Comparison of ENCODE assay signal across 31 mouse cellular contexts in genomic region chr11:105513275-105513674, GRCm38 (mm10). TPM values are rescaled to one million over a fixed set of nuclear protein-coding genes. Genes with fewer than 3 reads are reported as not detected.
DNase-seq lines count a peak whose midpoint lies in the region; ATAC-seq and TF ChIP-seq lines count a peak whose summit lies in the region.
"Had no signal": no experiment of that assay in that cellular context is flagged by ENCODE, and none has a peak within 500 bp of the region (broad histone marks: within the 10 kb centered on the region; RNA-seq: fewer than 3 reads in every experiment).

No protein-coding gene starts in this region.

- intact Hi-C loops in left cerebral cortex, postnatal 14 days (cut with DNase I): no loop called here

- no peak overlapping the region for H3K4me3 ChIP-seq in intestine, embryonic 15.5 days (replicated peaks)
- H3K4me3 ChIP-seq in intestine, postnatal 0 days (ENCODE audit: low read depth, low read length): no peak overlapping the region
- H3K4me3 ChIP-seq in lung, postnatal 0 days (ENCODE audit: low read depth, low read length): no peak overlapping the region
- H3K4me3 ChIP-seq: embryonic facial prominence, embryonic 13.5 days; forebrain, embryonic 10.5 days; forebrain, embryonic 13.5 days; heart, adult 2 months; heart, embryonic 10.5 days; heart, embryonic 13.5 days had no signal

- no peak overlapping the region for H3K27ac ChIP-seq in intestine, embryonic 15.5 days
- no peak overlapping the region for H3K27ac ChIP-seq in intestine, postnatal 0 days (ENCODE audit: low read depth, low read length)
- no peak overlapping the region for H3K27ac ChIP-seq in lung, postnatal 0 days (ENCODE audit: low read length)
- H3K27ac ChIP-seq: embryonic facial prominence, embryonic 13.5 days; forebrain, embryonic 10.5 days; forebrain, embryonic 13.5 days; heart, adult 2 months; heart, embryonic 10.5 days; heart, embryonic 13.5 days; hindbrain, embryonic 14.5 days; hindbrain, postnatal 0 days had no signal

- no peaks in the 10 kb centered on the region for H3K9me3 ChIP-seq in intestine, embryonic 15.5 days
- no peaks in the 10 kb centered on the region for H3K9me3 ChIP-seq in intestine, postnatal 0 days (ENCODE audit: control insufficient read depth)
- no peaks in the 10 kb centered on the region for H3K9me3 ChIP-seq in lung, postnatal 0 days (ENCODE audit: low read length)
- H3K9me3 ChIP-seq: embryonic facial prominence, embryonic 13.5 days; forebrain, embryonic 10.5 days; forebrain, embryonic 13.5 days; G1E; heart, embryonic 10.5 days; heart, embryonic 13.5 days had no signal

- no peak overlapping the region for H3K4me2 ChIP-seq in intestine, embryonic 15.5 days (replicated peaks)
- no peak overlapping the region for H3K4me2 ChIP-seq in intestine, postnatal 0 days (replicated peaks; ENCODE audit: low read depth)
- no peak overlapping the region for H3K4me2 ChIP-seq in lung, postnatal 0 days (replicated peaks; ENCODE audit: low read depth, low read length)
- H3K4me2 ChIP-seq: embryonic facial prominence, embryonic 13.5 days; forebrain, embryonic 13.5 days; heart, embryonic 13.5 days; hindbrain, embryonic 14.5 days had no signal

- ATAC-seq in intestine, embryonic 15.5 days: peak; percentile 51; the same call in 1 of the 2 replicates
- no peak for ATAC-seq in intestine, postnatal 0 days
- no peak for ATAC-seq in lung, postnatal 0 days
- ATAC-seq: forebrain, embryonic 13.5 days; forebrain, embryonic 16.5 days; hindbrain, postnatal 0 days had no signal

- TF ChIP-seq EP300 in lung, postnatal 0 days (IDR thresholded peaks at IDR 0.05): no peak

- no peaks in the 10 kb centered on the region for H3K36me3 ChIP-seq in intestine, embryonic 15.5 days
- H3K36me3 ChIP-seq in intestine, postnatal 0 days (ENCODE audit: control insufficient read depth, insufficient read depth): no peaks in the 10 kb centered on the region
- H3K36me3 ChIP-seq in lung, postnatal 0 days (ENCODE audit: insufficient read depth, low read length): no peaks in the 10 kb centered on the region
- H3K36me3 ChIP-seq: embryonic facial prominence, embryonic 13.5 days; forebrain, embryonic 10.5 days; G1E; heart, embryonic 10.5 days; heart, embryonic 13.5 days had no signal

- no peaks in the 10 kb centered on the region for H3K27me3 ChIP-seq in intestine, embryonic 15.5 days (replicated peaks)
- no peaks in the 10 kb centered on the region for H3K27me3 ChIP-seq in intestine, postnatal 0 days (replicated peaks; ENCODE audit: control insufficient read depth, insufficient read depth, low read length)
- no peaks in the 10 kb centered on the region for H3K27me3 ChIP-seq in lung, postnatal 0 days (replicated peaks; ENCODE audit: insufficient read depth, low read length)
- H3K27me3 ChIP-seq: CH12.LX; embryonic facial prominence, embryonic 13.5 days; forebrain, embryonic 13.5 days; heart, embryonic 13.5 days had no signal

- 47% methylated on average over 10 of the region's 10 CpGs for WGBS in intestine, embryonic 15.5 days
- 38% methylated on average over 10 of the region's 10 CpGs for WGBS in intestine, postnatal 0 days
- WGBS in lung, postnatal 0 days: 47% methylated on average over 10 of the region's 10 CpGs

- peak; percentile 53 for DNase-seq in lung, postnatal 0 days (ENCODE audit: low spot score)
- DNase-seq in lung, adult 18-20 months: no peak
- DNase-seq in NIH3T3 (ENCODE audit: low read depth): peak; percentile 28
- no peak for DNase-seq in left cerebral cortex, postnatal 14 days (ENCODE audit: low spot score in 2 of 2)
- DNase-seq: adrenal gland, adult 2 months; adrenal gland, postnatal 14 days; B cell, adult 2 months; cerebellum, adult 11 months; cerebellum, adult 2 months; cerebellum, adult 9-11 months; cerebellum, postnatal 25 days; gastrocnemius, postnatal 10 days; gastrocnemius, postnatal 36 days; heart, adult 2 months; heart, postnatal 14 days; heart, postnatal 4 days had no signal

- no peak for TF ChIP-seq CTCF in intestine, postnatal 0 days (IDR thresholded peaks at IDR 0.05; ENCODE audit: low read depth)
- TF ChIP-seq CTCF in lung, postnatal 0 days (IDR thresholded peaks at IDR 0.05): no peak

- peaks cover 8% of the 10 kb centered on the region for H3K4me1 ChIP-seq in intestine, embryonic 15.5 days (replicated peaks)
- no peaks in the 10 kb centered on the region for H3K4me1 ChIP-seq in intestine, postnatal 0 days (replicated peaks; ENCODE audit: control insufficient read depth, insufficient read depth, low read length)
- peaks cover 5% of the 10 kb centered on the region; the same call in 1 of the 2 replicates for H3K4me1 ChIP-seq in lung, postnatal 0 days (ENCODE audit: insufficient read depth, low read depth, low read length)

- no peak overlapping the region for H3K9ac ChIP-seq in intestine, embryonic 15.5 days
- no peak overlapping the region for H3K9ac ChIP-seq in intestine, postnatal 0 days (ENCODE audit: low read depth, low read length)
- no peak overlapping the region for H3K9ac ChIP-seq in lung, postnatal 0 days (replicated peaks; ENCODE audit: low read depth)
- H3K9ac ChIP-seq: embryonic facial prominence, embryonic 13.5 days; forebrain, embryonic 13.5 days; heart, embryonic 13.5 days; hindbrain, embryonic 14.5 days had no signal

RNA-seq across cellular contexts. Expression of gene March10, which starts 56.7 kb away (rescaled TPM):
- polyA plus RNA-seq in intestine, embryonic 15.5 days (2015; fragmentation: Nextera tagmentation; extraction: Ambion mirVana): not detected in 2 replicates
- polyA plus RNA-seq in intestine, postnatal 0 days (2015; fragmentation: Nextera tagmentation; extraction: Ambion mirVana): not detected in 2 replicates
- 0.24 and 0.27 TPM in 2 replicates for polyA plus RNA-seq in lung, postnatal 0 days (2015; fragmentation: Nextera tagmentation; extraction: Ambion mirVana)
- total RNA-seq in left cerebral cortex, postnatal 14 days (2021): 1 to 10 TPM; 1.4 to 1.6 TPM
- total RNA-seq: adrenal gland, adult 2 months; adrenal gland, postnatal 14 days; CH12.LX; common myeloid progenitor, adult 5-6 weeks; gastrocnemius, adult 18-20 months; gastrocnemius, postnatal 10 days; gastrocnemius, postnatal 36 days; granulocyte monocyte progenitor cell, adult 5-6 weeks; heart, adult 2 months; heart, postnatal 14 days had no signal
- polyA plus RNA-seq: adrenal gland, adult 2 months; embryonic facial prominence, embryonic 13.5 days; forebrain, embryonic 13.5 days; G1E had no signal

Comparison
In these comparisons a context has a peak if more than half of its experiments do, and no peak if none do; other contexts are left out.
1. DNase-seq: peak in lung, postnatal 0 days (single experiment) and NIH3T3 (single experiment); none in lung, adult 18-20 months (0 of 2) and left cerebral cortex, postnatal 14 days (0 of 2).